Mouse (Mus musculus): ENCODE results near the gene Fgf22. TPM values are rescaled to one million over a fixed set of nuclear protein-coding genes. Genes with fewer than 3 reads are reported as not detected.

Gene Fgf22
- polyA plus RNA-seq, 1 experiment from 2014 or later, result not detected

DNA sequence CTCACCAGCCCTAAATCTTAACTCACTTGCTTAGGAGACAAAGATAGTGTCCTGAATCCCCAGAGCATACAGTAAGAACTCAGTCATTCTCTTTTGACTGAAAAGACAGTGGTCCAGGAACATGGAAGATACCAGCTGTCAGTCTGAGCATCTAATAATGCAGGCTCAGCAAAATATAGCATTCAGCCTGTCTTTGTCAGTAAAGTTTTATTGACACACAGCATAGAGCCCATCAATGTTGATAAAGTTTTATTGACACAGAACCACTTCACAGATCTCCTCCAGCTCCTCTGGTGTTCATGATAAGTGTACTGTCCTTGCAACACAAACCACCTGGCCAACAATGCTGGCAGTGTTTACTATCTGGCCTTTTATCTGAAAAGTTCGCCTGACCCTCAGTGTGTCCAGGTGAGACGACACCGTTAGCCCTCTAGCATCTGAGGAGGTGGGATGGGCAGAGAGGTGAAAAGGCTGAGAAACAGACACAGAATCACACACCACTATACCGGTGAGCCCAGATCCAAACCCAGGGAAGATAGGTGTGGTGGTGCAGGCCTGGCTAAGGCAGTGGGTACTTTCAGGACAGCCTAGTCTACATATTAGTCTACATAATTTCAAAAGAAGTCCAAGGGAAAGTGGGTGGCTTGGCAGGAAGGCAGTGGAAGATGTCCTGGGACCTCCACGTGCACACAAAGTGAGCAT lies 37.6 kb downstream of the Fgf22 start:
- 72% methylated on average over 5 of the region's 5 CpGs for WGBS (ENCODE audit: insufficient replicate concordance)

DNA sequence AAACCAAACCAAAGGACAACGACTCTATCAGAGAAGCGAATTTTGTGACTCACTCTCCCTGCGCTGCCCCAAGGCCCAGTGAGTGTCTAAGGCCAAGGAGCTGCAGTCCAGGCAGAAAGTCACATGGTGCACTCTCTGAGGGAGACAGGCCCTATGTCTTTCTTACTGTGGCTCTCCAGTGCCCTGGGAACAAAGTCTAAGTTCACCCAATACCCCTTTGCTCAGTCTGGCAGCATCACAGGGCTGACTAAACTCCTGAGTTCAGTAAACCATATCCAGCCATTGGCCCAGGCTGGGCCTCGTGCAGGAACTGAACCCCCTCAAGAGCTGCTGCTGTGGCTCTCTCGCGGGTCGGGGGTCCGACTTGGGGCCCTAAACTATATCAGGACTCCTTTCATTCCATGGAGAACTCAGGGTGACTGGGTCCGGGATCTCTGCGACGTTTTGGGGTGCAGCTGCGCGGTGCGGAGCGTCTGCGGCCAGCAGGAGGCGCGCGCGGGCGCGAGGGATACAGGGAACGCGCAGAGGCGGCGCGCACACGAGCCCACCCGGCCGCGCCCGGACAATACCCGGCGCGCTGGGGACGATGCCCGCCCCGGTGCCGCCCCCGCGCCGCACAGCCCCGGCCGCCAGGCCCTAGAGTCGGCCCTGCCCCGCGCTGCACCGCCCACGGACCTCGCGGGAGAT lies 38.3 kb downstream of the Fgf22 start, which contains the start of gene Palm:
Palm (plus strand) TSS at position 522 of the 687 bp plus-strand sequence.
- DNase-seq (peak; percentile 77), ATAC-seq (peak; percentile 56)
- TF ChIP-seq CTCF (IDR thresholded peaks at IDR 0.05; ENCODE audit: low read depth), result peak; percentile 83
- no peak for TF ChIP-seq EP300 (IDR thresholded peaks at IDR 0.05; ENCODE audit: low read depth)
- Histone ChIP-seq H3K9ac (replicated peaks) (peak within 1 kb of the TSS; percentile 70), H3K4me2 (ENCODE audit: low read depth, low read length) (peak within 1 kb of the TSS; percentile 87), H3K27me3 (ENCODE audit: insufficient read depth, low read length) (no peaks in the 10 kb centered on the region), H3K4me1 (ENCODE audit: insufficient read depth) (peaks cover 15% of the 10 kb centered on the region), H3K36me3 (replicated peaks; ENCODE audit: insufficient read depth, low read length) (no peaks in the 10 kb centered on the region), H3K9me3 (ENCODE audit: low read length) (no peaks in the 10 kb centered on the region), H3K27ac (ENCODE audit: low read depth) (peak within 1 kb of the TSS; percentile 56), H3K4me3 (ENCODE audit: low read depth, low read length) (peak within 1 kb of the TSS; percentile 70)
- WGBS (ENCODE audit: insufficient replicate concordance), result 4% methylated on average over 51 of the region's 51 CpGs

More for the DNA sequence above, 37.6 kb downstream of the Fgf22 start:
- TF ChIP-seq CTCF (IDR thresholded peaks at IDR 0.05; ENCODE audit: low read depth) (no peak), EP300 (IDR thresholded peaks at IDR 0.05; ENCODE audit: low read depth) (no peak)
- H3K9me3 ChIP-seq (ENCODE audit: low read length), result no peaks in the 10 kb centered on the region
- H3K36me3 ChIP-seq (replicated peaks; ENCODE audit: insufficient read depth, low read length), result no peaks in the 10 kb centered on the region
- no peaks in the 10 kb centered on the region for H3K27me3 ChIP-seq (ENCODE audit: insufficient read depth, low read length)
- ATAC-seq (no peak), DNase-seq (no peak)
- no peak overlapping the region for H3K9ac ChIP-seq (replicated peaks)
- no peak overlapping the region for H3K4me2 ChIP-seq (ENCODE audit: low read depth, low read length)
- H3K27ac ChIP-seq (ENCODE audit: low read depth), result no peak overlapping the region
- H3K4me1 ChIP-seq (ENCODE audit: insufficient read depth), result peaks cover 15% of the 10 kb centered on the region
- H3K4me3 ChIP-seq (ENCODE audit: low read depth, low read length), result no peak overlapping the region

DNA sequence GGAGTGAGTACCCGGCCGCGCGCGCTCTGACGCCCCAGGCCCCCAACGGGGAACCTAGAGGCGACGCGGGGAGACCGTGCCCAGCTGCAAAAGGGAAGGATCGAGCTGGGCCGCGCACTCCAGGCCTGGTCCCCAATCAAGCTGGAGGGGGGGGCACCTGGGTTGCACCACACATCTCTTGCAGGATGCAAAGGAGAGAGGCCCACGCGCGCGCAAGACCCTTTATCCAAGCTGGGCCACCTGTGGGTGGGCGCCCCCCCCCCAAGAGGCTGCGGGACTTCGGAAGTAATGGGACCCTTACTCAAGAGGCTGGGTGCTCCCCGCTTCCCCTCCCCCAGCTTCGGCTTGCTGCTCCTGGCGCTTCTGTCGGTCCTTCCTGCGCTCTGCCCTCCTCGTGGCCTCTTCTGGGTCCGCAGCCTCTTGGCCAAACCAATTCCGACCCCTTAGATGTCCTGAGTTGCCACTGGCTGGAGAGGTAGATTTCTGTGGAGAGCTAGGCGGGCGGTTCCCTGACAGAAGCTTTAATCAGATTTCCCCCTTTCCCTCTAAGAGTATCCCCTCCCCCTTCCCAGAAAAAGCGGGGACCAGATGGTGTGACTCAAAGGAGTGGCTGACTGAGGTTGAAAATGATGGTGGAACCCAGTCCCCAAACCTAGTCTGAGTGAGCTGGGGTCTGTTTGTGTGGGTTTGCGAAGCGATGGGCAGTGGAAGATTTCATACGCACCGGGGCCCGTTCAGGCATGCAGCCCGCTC lies 39.0 kb downstream of the Fgf22 start:
- Histone ChIP-seq H3K9ac (replicated peaks) (peak overlapping the region; percentile 70), H3K4me2 (ENCODE audit: low read depth, low read length) (peak overlapping the region; percentile 87), H3K36me3 (replicated peaks; ENCODE audit: insufficient read depth, low read length) (no peaks in the 10 kb centered on the region), H3K4me3 (ENCODE audit: low read depth, low read length) (peak overlapping the region; percentile 70), H3K4me1 (ENCODE audit: insufficient read depth) (peaks cover 15% of the 10 kb centered on the region), H3K9me3 (ENCODE audit: low read length) (no peaks in the 10 kb centered on the region), H3K27ac (ENCODE audit: low read depth) (peak overlapping the region; percentile 56), H3K27me3 (ENCODE audit: insufficient read depth, low read length) (no peaks in the 10 kb centered on the region)
- DNase-seq (peak; percentile 52), ATAC-seq (no peak; the same call in 1 of the 2 replicates)
- TF ChIP-seq EP300 (IDR thresholded peaks at IDR 0.05; ENCODE audit: low read depth), result no peak
- no peak for TF ChIP-seq CTCF (IDR thresholded peaks at IDR 0.05; ENCODE audit: low read depth)
- 11% methylated on average over 37 of the region's 38 CpGs for WGBS (ENCODE audit: insufficient replicate concordance)

DNA sequence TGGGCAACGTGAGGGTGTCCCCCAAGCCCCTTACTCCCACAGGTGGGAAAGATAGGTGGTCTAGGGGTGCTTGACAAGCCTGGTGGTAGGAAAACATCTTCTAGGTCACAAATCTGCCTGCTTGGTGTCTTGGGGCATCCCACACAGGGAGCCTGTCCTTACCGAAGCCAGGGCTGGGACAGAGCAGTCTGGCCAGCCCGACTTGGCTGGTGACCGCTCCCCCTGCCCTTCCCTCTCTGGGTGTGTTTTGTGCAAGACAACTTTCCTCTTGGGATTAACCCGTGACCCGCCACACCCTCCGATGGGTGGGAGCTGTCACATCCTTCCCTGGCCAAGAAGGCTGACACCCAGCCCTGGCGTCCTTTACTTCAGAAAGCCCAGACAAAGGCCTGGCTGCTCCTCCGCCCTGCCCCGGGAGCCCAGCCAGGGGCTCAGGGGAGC lies 39.6 kb downstream of the Fgf22 start:
- H3K4me2 ChIP-seq (ENCODE audit: low read depth, low read length), result peak overlapping the region; percentile 87
- no peak for ATAC-seq
- no peak for DNase-seq
- no peaks in the 10 kb centered on the region for H3K36me3 ChIP-seq (replicated peaks; ENCODE audit: insufficient read depth, low read length)
- peak overlapping the region; percentile 70 for H3K9ac ChIP-seq (replicated peaks)
- H3K27ac ChIP-seq (ENCODE audit: low read depth), result peak overlapping the region; percentile 56
- H3K4me1 ChIP-seq (ENCODE audit: insufficient read depth), result peaks cover 12% of the 10 kb centered on the region
- WGBS (ENCODE audit: insufficient replicate concordance), result 32% methylated on average over 10 of the region's 10 CpGs
- peak overlapping the region; percentile 70 for H3K4me3 ChIP-seq (ENCODE audit: low read depth, low read length)
- no peaks in the 10 kb centered on the region for H3K27me3 ChIP-seq (ENCODE audit: insufficient read depth, low read length)
- no peak for TF ChIP-seq EP300 (IDR thresholded peaks at IDR 0.05; ENCODE audit: low read depth)
- TF ChIP-seq CTCF (IDR thresholded peaks at IDR 0.05; ENCODE audit: low read depth), result no peak
- H3K9me3 ChIP-seq (ENCODE audit: low read length), result no peaks in the 10 kb centered on the region

DNA sequence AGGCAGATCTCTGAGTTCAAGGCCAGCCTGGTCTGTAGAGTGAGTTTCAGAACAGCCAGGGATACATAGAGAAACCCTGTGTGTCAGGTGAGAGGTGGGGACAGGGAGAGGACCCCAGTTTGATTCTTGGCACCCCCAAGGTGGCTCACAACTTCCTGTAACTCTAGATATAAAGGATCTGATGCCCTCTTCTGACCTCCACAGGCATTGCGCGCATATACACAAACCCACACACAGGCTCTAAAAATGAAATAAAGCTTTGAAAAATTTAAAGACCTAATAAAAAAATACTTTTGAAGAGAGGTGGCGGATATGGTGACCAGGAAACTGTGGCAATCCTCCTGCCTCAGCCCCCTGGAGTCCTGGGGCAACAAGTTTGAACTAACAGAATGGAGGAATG lies 41.0 kb downstream of the Fgf22 start:
- Histone ChIP-seq H3K4me3 (ENCODE audit: low read depth, low read length) (no peak overlapping the region), H3K36me3 (replicated peaks; ENCODE audit: insufficient read depth, low read length) (no peaks in the 10 kb centered on the region), H3K9ac (replicated peaks) (no peak overlapping the region), H3K4me2 (ENCODE audit: low read depth, low read length) (no peak overlapping the region), H3K9me3 (ENCODE audit: low read length) (no peaks in the 10 kb centered on the region), H3K4me1 (ENCODE audit: insufficient read depth) (peaks cover 12% of the 10 kb centered on the region), H3K27ac (ENCODE audit: low read depth) (no peak overlapping the region), H3K27me3 (ENCODE audit: insufficient read depth, low read length) (no peaks in the 10 kb centered on the region)
- TF ChIP-seq EP300 (IDR thresholded peaks at IDR 0.05; ENCODE audit: low read depth) (no peak), CTCF (IDR thresholded peaks at IDR 0.05; ENCODE audit: low read depth) (no peak; the same call in 1 of the 2 replicates)
- no peak for DNase-seq
- ATAC-seq, result no peak
- 86% methylated on average over 3 of the region's 3 CpGs for WGBS (ENCODE audit: insufficient replicate concordance)

DNA sequence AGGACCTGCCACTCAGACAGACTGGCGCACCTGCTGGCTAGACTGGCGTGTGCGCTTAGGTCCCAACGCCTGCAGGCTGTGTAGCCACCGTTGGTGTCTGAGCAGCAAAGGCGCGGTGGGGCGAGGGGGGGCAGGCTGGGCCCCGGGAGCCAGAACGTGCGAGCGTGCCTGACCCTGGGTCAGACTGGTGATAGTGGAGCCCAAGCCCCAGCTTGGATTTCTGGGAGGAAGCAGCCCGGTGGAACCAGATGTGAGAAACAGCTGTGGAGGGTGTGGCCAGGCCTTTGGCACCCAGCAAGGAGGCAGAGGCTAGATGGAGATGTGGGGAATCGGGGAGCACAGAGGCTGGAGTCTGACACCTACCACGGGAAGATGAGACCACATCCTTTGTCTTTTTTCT lies 42.5 kb downstream of the Fgf22 start:
- H3K27me3 ChIP-seq (ENCODE audit: insufficient read depth, low read length), result no peaks in the 10 kb centered on the region
- DNase-seq, result no peak
- H3K4me3 ChIP-seq (ENCODE audit: low read depth, low read length), result no peak overlapping the region
- no peak overlapping the region for H3K4me2 ChIP-seq (ENCODE audit: low read depth, low read length)
- no peak overlapping the region for H3K27ac ChIP-seq (ENCODE audit: low read depth)
- WGBS (ENCODE audit: insufficient replicate concordance), result 26% methylated on average over 15 of the region's 15 CpGs
- no peaks in the 10 kb centered on the region for H3K9me3 ChIP-seq (ENCODE audit: low read length)
- no peak for TF ChIP-seq EP300 (IDR thresholded peaks at IDR 0.05; ENCODE audit: low read depth)
- no peak for TF ChIP-seq CTCF (IDR thresholded peaks at IDR 0.05; ENCODE audit: low read depth)
- H3K9ac ChIP-seq (replicated peaks), result no peak overlapping the region
- ATAC-seq, result no peak
- H3K4me1 ChIP-seq (ENCODE audit: insufficient read depth), result peaks cover 18% of the 10 kb centered on the region
- H3K36me3 ChIP-seq (replicated peaks; ENCODE audit: insufficient read depth, low read length), result no peaks in the 10 kb centered on the region

All from liver, postnatal 0 days (tissue).